Mouse (Mus musculus) hindbrain, embryonic 13.5 days (tissue): ENCODE measurements around the gene Gm20708. TPM values are rescaled to one million over a fixed set of nuclear protein-coding genes. Genes with fewer than 3 reads are reported as not detected.
A peak's percentile ranks its signal among the peaks of the same experiment; 100 is the strongest.
"Not testable (repeated sequence)": the region's sequence is repeated elsewhere in the genome, so short reads cannot be mapped to it uniquely, and the experiment has no call there.

Source experiments
- ATAC-seq: fragments of 200-750 bp; cut with Nextera tagmentation; 2 replicates; pipeline ENCODE4 v1.8.0; 2017; ENCODE audit warnings: moderate TSS enrichment; ENCODE audit not compliant: low FRiP score
- H3K27ac ChIP-seq: fragments of 300-500 bp; sonication (generic); 2 replicates; pipeline ENCODE4 v1.5.1; 2015; ENCODE audit warnings: inconsistent platforms, mild to moderate bottlenecking, moderate library complexity
- H3K27me3 ChIP-seq: fragments of 300-500 bp; sonication (generic); 2 replicates; pipeline ENCODE4 v1.6.1; 2015; ENCODE audit warnings: mild to moderate bottlenecking, inconsistent platforms
- H3K36me3 ChIP-seq: fragments of 300-500 bp; sonication (generic); 2 replicates; pipeline ENCODE4 v1.6.1; 2015; ENCODE audit warnings: mild to moderate bottlenecking, inconsistent platforms
- H3K4me1 ChIP-seq: fragments of 300-500 bp; sonication (generic); replicated peaks from 2 replicates; pipeline ENCODE4 v1.6.1; 2015; ENCODE audit warnings: inconsistent platforms
- H3K4me2 ChIP-seq: fragments of 300-500 bp; sonication (generic); 2 replicates; pipeline ENCODE4 v1.6.1; 2015; ENCODE audit warnings: inconsistent platforms, mild to moderate bottlenecking, moderate library complexity
- H3K4me3 ChIP-seq: fragments of 300-500 bp; sonication (generic); 2 replicates; pipeline ENCODE4 v1.5.1; 2015; ENCODE audit warnings: mild to moderate bottlenecking, inconsistent platforms
- H3K9ac ChIP-seq: fragments of 300-500 bp; sonication (generic); 2 replicates; pipeline ENCODE4 v1.6.1; 2015; ENCODE audit warnings: mild to moderate bottlenecking, inconsistent platforms
- H3K9me3 ChIP-seq: fragments of 300-500 bp; sonication (generic); 2 replicates; pipeline ENCODE4 v1.6.1; 2016; ENCODE audit warnings: inconsistent platforms
- WGBS: fragments of 180-500 bp; shearing (Covaris S2); methylation state at CpG from one replicate; pipeline ENCODE4 v1.1.7; 2015; 5-methylcytosine and 5-hydroxymethylcytosine counted together
- polyA plus RNA-seq: library from polyadenylated mRNA; unstranded; fragments of >200 nt; fragmentation: Nextera tagmentation; extraction: Ambion mirVana; gene quantifications from 2 replicates; pipeline ENCODE4 v1.2.1, GENCODE M21; 2015

Gene Gm20708
- polyA plus RNA-seq, 1 experiment from 2014 or later, result 0.74 TPM

DNA sequence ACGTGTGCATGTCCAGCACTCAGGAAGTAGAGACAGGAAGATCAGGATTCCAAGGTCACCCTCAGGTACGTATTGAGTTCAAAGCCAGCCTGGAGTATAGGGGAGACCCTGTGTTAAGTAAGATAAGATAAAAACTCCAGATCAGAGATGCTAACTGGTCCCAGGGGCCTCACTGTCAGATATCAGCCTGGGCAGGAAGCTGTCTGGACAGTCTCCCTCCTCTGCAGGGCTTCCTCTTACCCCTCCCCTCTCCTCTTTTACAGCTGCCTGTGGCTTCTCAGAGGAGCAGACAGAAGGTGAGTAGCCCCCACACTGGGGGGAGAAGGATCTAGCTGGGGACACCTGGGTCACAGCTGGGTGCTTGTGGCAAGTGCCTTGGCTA, 11.3 kb upstream of the Gm20708 start:
- Histone ChIP-seq H3K9ac (no peak overlapping the region), H3K4me3 (no peak overlapping the region), H3K4me1 (no peaks in the 10 kb centered on the region; the same call in 1 of the 2 replicates), H3K36me3 (no peaks in the 10 kb centered on the region), H3K27ac (no peak overlapping the region), H3K9me3 (no peaks in the 10 kb centered on the region), H3K27me3 (peaks cover 2% of the 10 kb centered on the region; the same call in 1 of the 2 replicates), H3K4me2 (no peak overlapping the region)
- 45% methylated on average over 2 of the region's 2 CpGs for WGBS
- no peak for ATAC-seq

DNA sequence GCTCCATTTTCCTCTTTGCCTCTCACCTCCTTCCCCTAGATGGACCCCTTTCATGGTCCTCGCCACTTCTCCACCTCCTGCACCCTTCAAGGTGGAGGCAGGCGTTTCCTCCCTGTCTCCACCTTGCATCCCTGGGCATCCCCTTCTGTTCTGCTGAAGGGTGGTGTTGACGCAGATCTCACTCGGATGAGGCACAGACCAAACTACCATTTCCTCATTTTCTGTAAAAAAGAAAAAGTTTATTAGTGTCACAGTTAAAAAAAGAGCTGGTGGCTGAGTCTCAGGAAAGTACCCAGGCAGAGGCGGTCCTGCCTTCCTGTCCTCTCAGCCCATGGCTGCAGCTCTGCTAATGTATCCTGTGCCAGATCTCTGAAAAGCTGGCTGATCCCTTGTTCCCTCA, 10.3 kb upstream of the Gm20708 start:
- no peak overlapping the region for H3K9ac ChIP-seq
- no peak overlapping the region for H3K4me3 ChIP-seq
- no peak overlapping the region for H3K4me2 ChIP-seq
- no peak overlapping the region for H3K27ac ChIP-seq
- 66% methylated on average over 5 of the region's 5 CpGs for WGBS
- ATAC-seq, result no peak
- H3K4me1 ChIP-seq, result no peaks in the 10 kb centered on the region; the same call in 1 of the 2 replicates
- peaks cover 2% of the 10 kb centered on the region; the same call in 1 of the 2 replicates for H3K27me3 ChIP-seq
- no peaks in the 10 kb centered on the region for H3K36me3 ChIP-seq
- no peaks in the 10 kb centered on the region for H3K9me3 ChIP-seq

DNA sequence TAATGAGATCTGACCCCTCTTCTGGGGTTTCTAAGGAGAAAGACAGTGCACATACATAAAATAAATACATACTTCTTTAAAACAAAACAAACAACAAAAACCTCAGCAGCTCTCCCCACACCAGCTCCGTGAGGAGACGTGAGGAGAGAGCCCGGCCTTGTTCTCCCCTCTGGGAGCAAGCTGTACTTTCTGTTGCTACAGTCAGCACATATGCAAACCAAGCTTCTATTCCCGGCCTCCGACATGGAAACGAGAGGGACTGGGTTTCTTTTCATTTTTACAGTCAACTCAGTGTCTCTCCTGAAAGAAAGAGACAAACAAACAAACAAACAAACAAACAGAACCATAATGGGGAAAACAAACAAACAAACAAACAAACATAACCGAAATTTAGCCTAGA, 9.4 kb upstream of the Gm20708 start:
- H3K4me1 ChIP-seq, result no peaks in the 10 kb centered on the region; the same call in 1 of the 2 replicates
- H3K4me3 ChIP-seq, result no peak overlapping the region
- WGBS, result 79% methylated on average over 7 of the region's 7 CpGs
- no peak for ATAC-seq
- peaks cover 2% of the 10 kb centered on the region; the same call in 1 of the 2 replicates for H3K27me3 ChIP-seq
- no peaks in the 10 kb centered on the region for H3K36me3 ChIP-seq
- no peaks in the 10 kb centered on the region for H3K9me3 ChIP-seq
- H3K4me2 ChIP-seq, result no peak overlapping the region
- H3K9ac ChIP-seq, result no peak overlapping the region
- H3K27ac ChIP-seq, result no peak overlapping the region

DNA sequence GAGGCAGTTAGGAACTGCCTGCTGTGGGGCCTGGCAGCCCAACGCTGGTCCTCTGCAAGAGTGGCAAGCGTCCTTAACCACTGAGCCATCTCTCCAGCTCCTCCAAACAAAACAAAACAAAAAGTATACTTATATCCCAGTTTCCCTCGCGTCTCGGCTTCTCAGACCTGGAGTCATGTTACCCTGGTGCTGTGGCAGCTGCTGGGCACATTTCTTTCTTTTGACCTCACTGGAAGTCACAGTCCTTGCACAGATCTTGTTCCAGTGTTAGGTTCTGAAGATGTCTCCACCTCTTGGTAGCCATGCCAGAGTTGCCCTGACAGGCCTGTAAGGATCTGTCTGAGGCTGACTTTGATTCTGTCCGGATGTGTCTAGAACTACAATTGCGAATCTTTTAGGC, 7.8 kb upstream of the Gm20708 start:
- ATAC-seq, result no peak
- peaks cover 2% of the 10 kb centered on the region; the same call in 1 of the 2 replicates for H3K27me3 ChIP-seq
- H3K9ac ChIP-seq, result no peak overlapping the region
- no peak overlapping the region for H3K27ac ChIP-seq
- H3K4me1 ChIP-seq, result no peaks in the 10 kb centered on the region; the same call in 1 of the 2 replicates
- no peak overlapping the region for H3K4me3 ChIP-seq
- no peaks in the 10 kb centered on the region for H3K9me3 ChIP-seq
- no peak overlapping the region for H3K4me2 ChIP-seq
- 83% methylated on average over 7 of the region's 7 CpGs for WGBS
- no peaks in the 10 kb centered on the region for H3K36me3 ChIP-seq

DNA sequence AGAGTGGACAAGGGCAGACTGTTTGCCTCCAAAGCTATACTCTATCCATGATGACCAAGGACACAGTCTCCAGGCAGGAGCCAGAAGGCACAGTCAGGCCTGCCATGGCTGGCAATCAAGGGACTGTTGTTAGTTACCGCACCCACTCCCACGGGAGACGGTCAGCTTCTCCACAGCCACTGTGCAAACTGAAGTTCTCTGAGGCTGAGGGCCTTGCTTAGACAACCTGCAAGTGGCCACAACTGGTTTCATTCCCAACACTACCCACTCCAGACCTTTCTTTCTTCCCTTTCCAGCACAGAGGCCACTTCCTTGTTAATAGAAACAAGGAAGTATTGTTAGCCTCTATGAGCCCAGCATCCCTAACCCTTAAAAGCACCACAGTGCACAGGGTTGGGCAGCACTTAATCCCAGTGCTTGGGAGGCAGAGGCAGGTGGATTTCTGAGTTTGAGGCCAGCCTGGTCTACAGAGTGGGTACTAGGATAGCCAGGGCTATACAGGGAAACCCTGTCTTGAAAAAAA, 6.2 kb upstream of the Gm20708 start:
- Histone ChIP-seq H3K9ac (no peak overlapping the region), H3K4me3 (no peak overlapping the region), H3K27me3 (no peaks in the 10 kb centered on the region), H3K27ac (no peak overlapping the region), H3K36me3 (no peaks in the 10 kb centered on the region), H3K4me1 (no peaks in the 10 kb centered on the region; the same call in 1 of the 2 replicates), H3K4me2 (no peak overlapping the region), H3K9me3 (no peaks in the 10 kb centered on the region)
- WGBS, result 95% methylated on average over 3 of the region's 3 CpGs
- ATAC-seq, result no peak

DNA sequence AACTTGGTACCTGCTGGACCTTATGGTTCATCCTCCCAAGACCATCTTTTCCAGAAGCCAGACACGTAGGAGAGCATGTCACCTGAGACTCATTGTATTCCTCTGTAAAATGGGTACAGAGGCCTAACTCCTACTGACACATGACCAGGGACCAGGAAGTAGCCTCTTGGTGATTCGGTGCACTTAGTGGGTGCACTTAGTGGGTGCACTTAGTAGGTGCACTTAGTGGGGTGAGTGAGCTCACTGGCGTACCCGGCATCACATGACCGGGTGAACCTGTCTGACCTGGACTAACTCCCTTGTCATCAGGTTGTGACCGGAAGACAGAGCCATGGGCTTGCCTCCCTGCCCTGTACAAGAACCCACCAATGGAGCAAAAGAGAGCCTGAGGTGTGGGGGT, 2.7 kb upstream of the Gm20708 start:
- Histone ChIP-seq H3K9me3 (no peaks in the 10 kb centered on the region), H3K4me2 (no peak overlapping the region), H3K27me3 (peaks cover 25% of the 10 kb centered on the region), H3K9ac (no peak overlapping the region), H3K36me3 (no peaks in the 10 kb centered on the region), H3K27ac (no peak overlapping the region), H3K4me3 (no peak overlapping the region), H3K4me1 (peaks cover 24% of the 10 kb centered on the region)
- no peak for ATAC-seq
- WGBS, result 93% methylated on average over 6 of the region's 6 CpGs

DNA sequence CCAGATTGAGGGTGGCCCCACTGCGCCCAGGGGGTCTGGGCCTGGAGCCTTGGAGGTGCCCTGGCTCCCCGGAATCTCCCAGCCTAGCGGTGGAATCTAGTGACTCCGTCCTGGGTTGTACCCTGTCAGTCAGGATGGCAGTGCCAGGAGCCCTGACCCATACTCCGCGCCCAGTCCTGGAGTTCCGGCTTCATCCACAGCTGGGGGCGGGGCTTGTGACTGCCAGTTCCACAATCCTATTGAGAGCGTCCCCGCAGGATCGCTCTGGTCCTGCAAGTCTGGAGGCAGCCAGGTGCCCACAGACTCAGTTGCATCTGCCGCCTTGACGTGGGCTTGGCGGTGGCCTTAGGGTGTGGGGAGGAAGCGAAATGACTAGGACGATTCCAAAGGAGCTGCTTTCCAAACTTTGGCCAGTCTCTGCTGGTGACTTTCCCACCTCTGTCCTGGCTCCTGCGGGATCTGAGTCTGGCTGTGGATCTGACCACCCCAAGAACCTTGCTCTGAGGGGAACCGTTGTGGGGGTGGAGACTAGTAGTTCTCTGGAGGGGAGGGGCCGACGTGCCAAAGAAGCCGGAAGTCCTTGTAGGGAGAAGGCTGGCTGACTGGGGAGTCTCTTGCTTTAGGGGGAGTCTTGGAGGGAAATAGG, 1.1 kb downstream of the Gm20708 start:
- Histone ChIP-seq H3K27me3 (peaks cover 25% of the 10 kb centered on the region), H3K27ac (no peak overlapping the region), H3K4me1 (peaks cover 24% of the 10 kb centered on the region), H3K9me3 (no peaks in the 10 kb centered on the region), H3K4me2 (peak overlapping the region; percentile 90), H3K4me3 (peak overlapping the region; percentile 56), H3K36me3 (peaks cover 4% of the 10 kb centered on the region; the same call in 1 of the 2 replicates), H3K9ac (peak overlapping the region; percentile 74)
- WGBS, result under 1% methylated on average over 21 of the region's 21 CpGs
- ATAC-seq, result peak; percentile 76

DNA sequence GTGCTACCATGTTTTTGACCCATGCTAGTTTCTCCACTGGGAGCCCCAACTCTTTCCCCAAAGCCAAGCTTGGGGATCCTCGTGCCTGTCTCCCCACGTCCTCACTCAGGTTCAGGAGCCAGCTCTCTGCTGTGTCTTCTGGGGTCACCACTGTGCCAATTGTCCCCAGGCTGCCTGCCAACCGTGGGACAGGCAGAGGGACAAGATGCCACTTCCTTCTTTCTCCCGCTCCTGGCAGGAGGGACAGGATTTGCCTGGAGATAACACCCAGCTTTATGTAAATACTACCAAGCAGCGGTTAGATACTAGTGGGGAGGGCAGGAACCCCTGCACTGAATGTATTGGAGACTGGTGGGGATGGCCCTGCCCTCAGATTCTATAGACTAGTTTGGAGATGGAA, 4.4 kb downstream of the Gm20708 start:
- Histone ChIP-seq H3K36me3 (peaks cover 4% of the 10 kb centered on the region; the same call in 1 of the 2 replicates), H3K4me3 (no peak overlapping the region), H3K9me3 (no peaks in the 10 kb centered on the region), H3K4me1 (peaks cover 27% of the 10 kb centered on the region), H3K9ac (no peak overlapping the region), H3K27ac (no peak overlapping the region), H3K4me2 (no peak overlapping the region), H3K27me3 (peaks cover 19% of the 10 kb centered on the region)
- ATAC-seq, result no peak
- WGBS, result 77% methylated on average over 5 of the region's 5 CpGs

DNA sequence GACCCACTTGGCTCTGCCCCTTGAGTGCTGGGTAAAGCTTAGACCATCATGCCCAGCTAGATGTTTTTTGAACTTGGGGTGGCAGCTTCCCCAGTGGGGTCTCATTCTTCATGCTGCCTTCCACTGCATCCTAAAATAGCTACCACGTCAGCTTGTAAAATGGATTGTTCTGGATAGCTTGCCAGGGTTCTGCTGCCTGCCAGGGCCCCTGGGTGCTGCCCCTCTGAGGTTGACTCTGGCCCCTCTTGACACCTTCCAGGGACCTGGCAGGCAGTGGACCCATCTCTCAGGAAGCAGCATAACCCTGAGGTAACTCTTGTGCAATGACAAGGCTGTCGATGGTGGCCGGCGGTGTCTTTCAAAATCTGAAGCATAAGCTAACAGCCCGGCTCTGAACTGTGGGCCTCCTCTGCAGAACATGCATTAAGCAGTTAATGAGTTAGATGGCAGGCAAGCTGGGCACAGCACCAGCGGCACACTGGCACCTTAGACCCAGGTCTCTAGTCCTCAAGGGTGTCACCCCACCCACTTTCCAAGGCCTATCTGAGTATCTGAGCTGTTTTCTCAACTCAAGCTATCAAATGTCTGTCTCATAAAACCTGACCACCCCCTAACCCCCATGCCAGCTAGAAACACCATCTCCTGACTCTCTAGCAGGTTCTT, 5.4 kb downstream of the Gm20708 start:
- no peak for ATAC-seq
- no peak overlapping the region for H3K4me3 ChIP-seq
- no peak overlapping the region for H3K4me2 ChIP-seq
- H3K27ac ChIP-seq, result no peak overlapping the region
- no peak overlapping the region for H3K9ac ChIP-seq
- H3K36me3 ChIP-seq, result peaks cover 4% of the 10 kb centered on the region; the same call in 1 of the 2 replicates
- 92% methylated on average over 6 of the region's 6 CpGs for WGBS
- no peaks in the 10 kb centered on the region for H3K9me3 ChIP-seq
- peaks cover 25% of the 10 kb centered on the region for H3K4me1 ChIP-seq
- peaks cover 9% of the 10 kb centered on the region for H3K27me3 ChIP-seq

DNA sequence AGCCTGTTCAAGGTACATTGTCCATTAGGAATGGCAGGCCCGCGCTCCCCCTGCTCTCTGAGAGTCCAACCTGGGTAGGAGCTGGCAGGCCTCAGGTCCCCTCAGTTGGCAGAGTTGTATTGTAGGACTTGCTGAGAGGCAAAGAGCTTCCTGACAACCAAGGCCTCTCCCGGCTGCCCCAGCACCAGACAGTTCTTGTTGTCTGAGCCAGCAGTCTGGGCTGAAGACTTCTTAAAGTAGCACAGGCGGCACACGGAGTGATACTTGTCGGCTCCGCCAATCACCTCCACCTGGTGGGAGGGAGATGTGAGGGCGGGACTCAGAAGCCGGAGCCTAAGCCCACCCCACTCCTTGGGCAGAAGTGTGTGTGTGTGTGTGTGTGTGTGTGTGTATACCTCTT, 6.4 kb downstream of the Gm20708 start:
- peaks cover 15% of the 10 kb centered on the region for H3K4me1 ChIP-seq
- H3K4me2 ChIP-seq, ATAC-seq, H3K9me3 ChIP-seq, H3K4me3 ChIP-seq, H3K9ac ChIP-seq, H3K27me3 ChIP-seq, H3K36me3 ChIP-seq, H3K27ac ChIP-seq: not testable (repeated sequence)
- WGBS, result 92% methylated on average over 9 of the region's 9 CpGs

DNA sequence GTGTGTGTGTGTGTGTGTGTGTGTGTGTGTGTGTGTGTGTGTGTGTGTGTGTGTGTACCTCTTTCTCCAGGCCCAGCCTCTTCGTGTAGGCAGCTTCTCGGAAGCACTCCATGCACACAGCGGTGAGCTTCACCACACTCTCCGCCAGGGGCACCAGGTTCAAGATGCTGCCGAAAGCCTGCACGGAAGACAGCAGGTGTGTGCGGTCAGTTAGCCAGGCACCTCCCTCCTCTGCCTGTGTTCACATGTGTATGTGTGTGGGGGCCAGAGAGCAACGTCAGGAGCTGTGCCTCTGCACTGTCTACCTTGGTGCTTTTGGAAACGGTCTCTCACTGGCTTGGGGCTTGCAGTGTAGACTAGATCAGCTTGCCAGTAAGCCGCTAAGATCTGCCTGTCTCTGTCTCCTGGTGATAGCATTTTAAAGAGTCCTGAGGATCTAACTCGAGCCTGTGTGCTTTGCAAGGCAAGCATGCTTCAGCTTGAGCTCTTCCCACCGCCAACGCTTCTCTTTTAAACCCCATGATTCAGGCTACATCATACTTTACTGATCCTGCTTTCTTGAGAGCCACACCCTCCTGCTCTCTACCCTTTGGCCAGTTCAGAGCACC, 7.0 kb downstream of the Gm20708 start:
- Histone ChIP-seq H3K36me3 (peaks cover 4% of the 10 kb centered on the region; the same call in 1 of the 2 replicates), H3K9ac (no peak overlapping the region), H3K4me2 (no peak overlapping the region), H3K4me3 (no peak overlapping the region), H3K27ac (no peak overlapping the region), H3K27me3 (no peaks in the 10 kb centered on the region), H3K9me3 (no peaks in the 10 kb centered on the region), H3K4me1 (peaks cover 10% of the 10 kb centered on the region)
- ATAC-seq, result no peak
- WGBS, result 87% methylated on average over 13 of the region's 13 CpGs

DNA sequence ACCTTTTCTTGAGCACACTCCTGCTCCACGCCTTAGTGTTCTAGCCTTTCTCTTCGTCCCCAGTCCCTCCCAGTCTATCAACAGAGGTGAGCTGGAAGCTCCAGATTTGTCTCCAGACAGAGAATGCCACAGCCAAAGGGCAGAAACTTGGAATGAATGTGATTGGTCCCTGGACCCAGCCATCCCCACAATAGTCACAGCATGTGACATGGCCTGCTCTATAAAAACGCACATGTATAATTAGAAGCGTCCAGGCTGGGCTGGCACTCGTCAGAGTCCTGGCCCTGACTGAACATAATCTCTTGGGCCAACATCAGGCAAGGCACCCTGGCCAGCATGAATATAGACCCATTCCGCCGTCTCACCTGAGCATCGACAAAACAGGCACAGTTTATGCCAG, 9.6 kb downstream of the Gm20708 start:
- WGBS, result 70% methylated on average over 8 of the region's 8 CpGs
- no peak for ATAC-seq
- Histone ChIP-seq H3K4me1 (peaks cover 14% of the 10 kb centered on the region), H3K9ac (no peak overlapping the region), H3K27ac (no peak overlapping the region), H3K9me3 (no peaks in the 10 kb centered on the region), H3K27me3 (no peaks in the 10 kb centered on the region), H3K36me3 (no peaks in the 10 kb centered on the region), H3K4me3 (no peak overlapping the region), H3K4me2 (no peak overlapping the region)
